Mouse (Mus musculus) liver, embryonic 11.5 days (tissue): ENCODE data around the gene Hydin. TPM values are rescaled to one million over a fixed set of nuclear protein-coding genes. Genes with fewer than 3 reads are reported as not detected.

Source experiments
- ATAC-seq: fragments of 200-750 bp; cut with Nextera tagmentation; replicated peaks from 2 replicates; pipeline ENCODE4 v1.8.0; 2017; ENCODE audit warnings: moderate number of reproducible peaks, mild to moderate bottlenecking, moderate TSS enrichment, moderate library complexity; ENCODE audit not compliant: low FRiP score
- DNase-seq: peaks from one replicate; pipeline ENCODE4 v3.0.0-alpha.2; 2017; ENCODE audit warnings: low spot score
- H3K27ac ChIP-seq: fragments of 300-500 bp; sonication (generic); 2 replicates; pipeline ENCODE4 v1.5.1; 2014; ENCODE audit warnings: mild to moderate bottlenecking, low read depth, low read length, control low read depth
- H3K27me3 ChIP-seq: fragments of 300-500 bp; sonication (generic); replicated peaks from 2 replicates; pipeline ENCODE4 v1.6.1; 2014; ENCODE audit warnings: low read length, mixed read lengths; ENCODE audit not compliant: control insufficient read depth, insufficient read depth
- H3K36me3 ChIP-seq: fragments of 300-500 bp; sonication (generic); 2 replicates; pipeline ENCODE4 v1.6.1; 2014; ENCODE audit warnings: mild to moderate bottlenecking, low read length, moderate library complexity, mixed read lengths; ENCODE audit not compliant: control insufficient read depth, insufficient read depth
- H3K4me1 ChIP-seq: fragments of 300-500 bp; sonication (generic); replicated peaks from 2 replicates; pipeline ENCODE4 v1.6.1; 2014; ENCODE audit warnings: low read length, mixed read lengths; ENCODE audit not compliant: control insufficient read depth, insufficient read depth
- H3K4me2 ChIP-seq: fragments of 300-500 bp; sonication (generic); 2 replicates; pipeline ENCODE4 v1.6.1; 2014; ENCODE audit warnings: mild to moderate bottlenecking, control low read depth, moderate library complexity
- H3K4me3 ChIP-seq: fragments of 300-500 bp; sonication (generic); 2 replicates; pipeline ENCODE4 v1.5.1; 2014; ENCODE audit warnings: low read depth, low read length, control low read depth
- H3K9ac ChIP-seq: fragments of 300-500 bp; sonication (generic); 2 replicates; pipeline ENCODE4 v1.6.1; 2014; ENCODE audit warnings: low read depth, low read length, control low read depth
- H3K9me3 ChIP-seq: fragments of 300-500 bp; sonication (generic); 2 replicates; pipeline ENCODE4 v1.6.1; 2016; ENCODE audit warnings: low read length, inconsistent platforms, mixed read lengths; ENCODE audit not compliant: control insufficient read depth
- WGBS: fragments of 180-500 bp; shearing (Covaris S2); extraction: QIAGEN DNeasy Blood & Tissue Kit; methylation state at CpG from one replicate; pipeline ENCODE4 v1.1.7; 2014; 5-methylcytosine and 5-hydroxymethylcytosine counted together
- polyA plus RNA-seq: library from polyadenylated mRNA; unstranded; fragments of >200 nt; fragmentation: Nextera tagmentation; extraction: Ambion mirVana; gene quantifications from 2 replicates; pipeline ENCODE4 v1.2.1, GENCODE M21; 2014

The Hydin gene
- polyA plus RNA-seq, 1 experiment from 2014 or later: 0.05 TPM

DNA sequence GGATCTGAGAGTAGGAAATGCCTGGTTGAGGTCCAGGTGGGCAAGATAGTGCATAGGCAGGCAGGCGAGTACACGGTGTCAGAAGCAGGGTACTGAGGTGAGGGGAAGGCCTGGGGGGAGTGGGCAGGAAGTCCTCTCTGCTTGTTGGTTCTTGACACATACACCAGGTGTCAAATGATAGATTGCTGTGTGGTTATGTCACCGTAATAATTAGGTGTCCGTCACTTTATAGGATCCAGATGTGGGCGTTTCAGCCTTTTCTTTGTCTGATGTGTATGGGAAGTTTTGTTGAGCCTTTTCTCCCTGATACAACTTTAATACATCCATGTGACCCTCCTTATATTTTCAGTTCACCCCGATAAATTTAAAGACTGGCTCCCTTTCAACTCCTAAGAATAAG lies 19.5 kb upstream of the Hydin start:
- Histone ChIP-seq H3K4me2 (no peak overlapping the region), H3K9ac (no peak overlapping the region), H3K36me3 (no peaks in the 10 kb centered on the region), H3K4me3 (no peak overlapping the region), H3K9me3 (no peaks in the 10 kb centered on the region), H3K27me3 (no peaks in the 10 kb centered on the region), H3K27ac (no peak overlapping the region), H3K4me1 (no peaks in the 10 kb centered on the region)
- 71% methylated on average over 6 of the region's 6 CpGs for WGBS
- no peak for ATAC-seq
- DNase-seq: no peak

DNA sequence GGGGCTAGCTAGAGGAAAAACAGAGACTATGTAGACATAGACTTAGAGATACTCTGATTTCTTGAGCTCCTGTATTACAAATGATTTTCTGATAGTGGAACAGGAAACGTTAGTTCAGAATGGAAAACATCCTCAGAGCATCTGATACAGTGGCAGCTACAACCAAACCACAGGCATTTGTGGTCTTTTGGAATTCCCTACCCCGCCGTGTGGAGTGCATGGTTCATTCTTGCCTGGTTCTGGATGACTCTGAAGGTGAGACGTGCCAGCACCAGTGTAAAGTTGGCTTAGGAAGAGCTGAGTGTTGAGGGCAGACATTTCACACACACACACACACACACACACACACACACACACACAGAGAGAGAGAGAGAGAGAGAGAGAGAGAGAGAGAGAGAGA lies 12.8 kb upstream of the Hydin start:
- Histone ChIP-seq H3K9me3 (no peaks in the 10 kb centered on the region), H3K36me3 (no peaks in the 10 kb centered on the region), H3K9ac (no peak overlapping the region), H3K4me2 (no peak overlapping the region), H3K4me3 (no peak overlapping the region), H3K4me1 (no peaks in the 10 kb centered on the region), H3K27me3 (no peaks in the 10 kb centered on the region), H3K27ac (no peak overlapping the region)
- no peak for DNase-seq
- WGBS: 48% methylated on average over 4 of the region's 4 CpGs
- ATAC-seq: no peak

DNA sequence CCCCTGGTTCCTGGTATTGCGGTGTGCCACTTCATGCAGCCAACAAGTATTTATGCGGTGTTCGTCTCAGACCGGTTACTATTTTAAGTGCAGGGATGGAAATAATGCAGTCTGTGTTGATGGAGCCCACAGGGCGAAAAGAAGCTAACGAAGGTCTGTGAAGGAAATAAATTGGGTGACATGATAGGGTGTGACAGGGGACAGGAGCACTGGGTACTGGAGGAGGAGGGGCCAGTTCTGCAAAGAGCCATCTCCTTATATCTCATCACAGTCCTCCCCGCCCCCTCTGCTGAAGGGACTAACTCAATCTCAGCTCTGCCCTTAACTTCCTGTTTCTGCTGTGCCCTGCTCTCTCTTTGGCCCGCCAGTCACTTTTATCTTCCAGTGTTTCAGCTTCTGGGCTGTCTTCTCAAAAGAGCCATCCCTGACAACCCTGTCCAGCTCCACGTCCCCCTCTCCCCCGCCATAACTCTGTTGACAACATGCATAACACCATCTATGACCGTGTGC lies 926 bp upstream of the Hydin start:
- H3K9me3 ChIP-seq: no peaks in the 10 kb centered on the region
- no peak overlapping the region for H3K9ac ChIP-seq
- 50% methylated on average over 11 of the region's 11 CpGs for WGBS
- H3K4me3 ChIP-seq: no peak overlapping the region
- H3K27me3 ChIP-seq: no peaks in the 10 kb centered on the region
- DNase-seq: no peak
- no peak overlapping the region for H3K4me2 ChIP-seq
- no peak overlapping the region for H3K27ac ChIP-seq
- no peaks in the 10 kb centered on the region for H3K4me1 ChIP-seq
- H3K36me3 ChIP-seq: no peaks in the 10 kb centered on the region
- peak; percentile 34; the same call in 1 of the 2 replicates for ATAC-seq

DNA sequence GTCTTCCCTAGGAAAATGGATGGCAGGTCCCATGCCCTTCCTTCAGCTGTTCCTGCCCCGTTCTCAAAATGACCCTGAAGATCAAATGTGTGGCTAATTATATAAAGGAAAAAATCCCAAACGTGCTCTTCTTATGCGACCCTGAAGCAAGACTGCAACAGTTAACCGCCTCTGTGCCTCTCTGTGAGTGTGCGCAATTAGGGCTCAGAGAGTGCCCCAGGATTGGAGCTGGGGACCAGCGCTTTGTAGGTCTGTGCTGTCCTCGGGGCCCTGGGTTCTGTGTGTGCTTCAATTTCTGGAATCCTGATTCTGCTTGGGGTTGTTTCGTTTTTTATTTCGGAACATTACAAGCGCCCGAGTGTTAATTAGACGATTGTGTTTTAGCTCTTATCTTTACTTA lies 491 bp downstream of the Hydin start:
- 16% methylated on average over 12 of the region's 12 CpGs for WGBS
- DNase-seq: no peak
- no peaks in the 10 kb centered on the region for H3K36me3 ChIP-seq
- no peaks in the 10 kb centered on the region for H3K27me3 ChIP-seq
- H3K9me3 ChIP-seq: no peaks in the 10 kb centered on the region
- H3K27ac ChIP-seq: no peak overlapping the region
- no peak overlapping the region for H3K9ac ChIP-seq
- no peaks in the 10 kb centered on the region for H3K4me1 ChIP-seq
- no peak for ATAC-seq
- H3K4me2 ChIP-seq: peak overlapping the region; percentile 63
- H3K4me3 ChIP-seq: peak overlapping the region; percentile 18; the same call in 1 of the 2 replicates

DNA sequence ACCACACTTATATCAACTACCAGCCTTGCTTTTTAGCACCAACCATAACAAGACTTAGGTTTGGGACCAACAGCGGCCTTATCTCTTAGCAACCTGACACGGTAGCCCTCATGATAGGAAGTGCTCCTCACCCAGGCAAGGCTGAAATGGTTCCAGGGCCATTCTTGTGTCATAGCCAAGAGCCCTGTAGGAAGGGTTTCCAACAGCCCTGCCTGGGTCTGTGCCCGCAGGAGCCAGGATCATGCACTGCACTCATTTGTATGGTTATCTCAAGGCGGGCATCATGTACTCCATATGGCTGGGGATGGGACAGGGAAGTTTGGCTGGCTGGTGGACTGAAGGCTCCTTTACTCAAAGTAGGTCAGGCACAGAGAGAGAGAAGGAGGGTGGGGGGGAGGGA lies 3.9 kb downstream of the Hydin start:
- Histone ChIP-seq H3K4me3 (no peak overlapping the region), H3K9ac (no peak overlapping the region), H3K27ac (no peak overlapping the region), H3K4me1 (no peaks in the 10 kb centered on the region), H3K27me3 (no peaks in the 10 kb centered on the region), H3K4me2 (no peak overlapping the region), H3K9me3 (no peaks in the 10 kb centered on the region), H3K36me3 (no peaks in the 10 kb centered on the region)
- ATAC-seq: no peak
- DNase-seq: no peak
- 76% methylated on average over 4 of the region's 4 CpGs for WGBS

DNA sequence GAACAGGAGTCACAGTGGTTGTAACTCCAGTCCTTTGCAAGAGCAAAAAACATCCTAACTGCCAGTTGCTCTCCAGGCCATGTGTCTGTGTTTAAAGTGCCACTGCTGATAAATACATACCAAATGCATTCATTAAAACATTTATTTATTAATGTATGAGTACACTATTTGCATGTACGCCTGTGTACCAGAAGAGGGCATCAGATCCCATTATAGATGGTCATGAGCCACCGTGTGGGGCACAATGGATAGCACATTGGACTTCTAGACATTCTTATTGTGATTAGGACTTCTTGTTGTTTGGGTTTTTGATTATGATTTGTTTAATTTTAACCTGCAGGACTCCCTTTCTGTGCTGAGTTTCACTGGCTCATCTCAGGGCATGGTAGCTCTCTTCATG lies 6.6 kb downstream of the Hydin start:
- Histone ChIP-seq H3K27ac (no peak overlapping the region), H3K4me2 (no peak overlapping the region), H3K9ac (no peak overlapping the region), H3K36me3 (no peaks in the 10 kb centered on the region), H3K9me3 (0 out of 2 replicates have a peak, but pooled peaks cover 2% of the 10 kb centered on the region), H3K4me3 (no peak overlapping the region), H3K4me1 (no peaks in the 10 kb centered on the region), H3K27me3 (no peaks in the 10 kb centered on the region)
- 59% methylated on average over 2 of the region's 2 CpGs for WGBS
- DNase-seq: no peak
- no peak for ATAC-seq

DNA sequence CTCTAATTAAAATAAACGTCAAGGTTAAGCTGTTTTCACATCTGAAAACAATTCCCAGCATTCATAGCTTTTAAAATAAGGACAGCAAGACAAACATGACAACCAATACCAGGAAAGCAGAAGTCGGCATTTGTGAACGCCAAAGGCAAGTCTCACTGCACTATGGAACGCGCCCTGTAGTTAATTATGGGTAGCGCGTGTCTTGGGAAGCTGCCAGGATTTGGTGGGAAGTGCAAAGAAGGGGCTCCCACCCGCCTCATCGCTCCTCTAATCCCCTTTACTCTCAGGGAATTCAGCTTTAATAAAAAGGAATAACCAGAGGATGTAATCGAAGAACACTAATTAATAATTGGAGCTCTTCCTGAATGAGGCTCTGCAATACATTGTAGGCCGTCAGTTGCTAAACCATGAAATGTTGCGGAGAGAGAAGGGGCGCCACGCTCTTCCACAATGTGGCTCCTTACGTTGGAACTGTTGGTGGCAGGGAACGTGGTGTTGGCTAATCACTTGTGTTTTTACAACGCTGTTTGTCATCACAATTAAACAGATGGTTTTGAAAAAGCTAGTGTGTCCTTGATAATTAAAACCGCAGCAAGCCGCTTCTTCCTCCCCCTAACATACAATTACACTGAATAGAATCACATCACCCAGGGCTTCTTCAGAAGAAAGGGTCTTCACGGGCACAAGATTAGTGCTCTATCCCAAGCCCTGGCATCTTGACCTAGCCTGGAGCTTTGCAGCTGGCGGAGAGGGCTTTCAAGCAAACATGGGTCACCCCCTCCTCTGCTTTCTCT lies 8.9 kb downstream of the Hydin start:
- H3K27me3 ChIP-seq: no peaks in the 10 kb centered on the region
- no peaks in the 10 kb centered on the region for H3K36me3 ChIP-seq
- no peaks in the 10 kb centered on the region for H3K4me1 ChIP-seq
- H3K27ac ChIP-seq: no peak overlapping the region
- H3K4me3 ChIP-seq: no peak overlapping the region
- DNase-seq: no peak
- H3K4me2 ChIP-seq: no peak overlapping the region
- no peak for ATAC-seq
- no peak overlapping the region for H3K9ac ChIP-seq
- H3K9me3 ChIP-seq: 0 out of 2 replicates have a peak, but pooled peaks cover 2% of the 10 kb centered on the region
- WGBS: 85% methylated on average over 21 of the region's 21 CpGs

DNA sequence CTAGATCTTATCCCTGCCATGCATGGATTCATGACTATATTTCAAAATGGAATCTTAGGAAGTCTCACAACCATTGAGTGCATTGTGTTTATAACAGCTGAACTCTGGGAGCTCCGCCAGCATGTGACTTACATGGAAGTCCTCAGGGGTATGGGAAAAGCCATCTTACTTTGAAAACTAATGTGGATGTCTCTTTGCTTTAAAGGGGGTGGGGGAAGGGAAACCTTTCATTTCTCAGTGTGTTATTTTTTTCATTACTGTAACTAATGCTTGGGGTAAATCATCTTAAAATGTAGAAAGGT lies 9.4 kb downstream of the Hydin start:
- no peaks in the 10 kb centered on the region for H3K36me3 ChIP-seq
- DNase-seq (no peak), ATAC-seq (no peak)
- no peak overlapping the region for H3K4me3 ChIP-seq
- no peaks in the 10 kb centered on the region for H3K4me1 ChIP-seq
- H3K9me3 ChIP-seq: 0 out of 2 replicates have a peak, but pooled peaks cover 2% of the 10 kb centered on the region
- H3K9ac ChIP-seq: no peak overlapping the region
- 94% methylated on average over 1 of the region's 1 CpGs for WGBS
- no peak overlapping the region for H3K4me2 ChIP-seq
- no peak overlapping the region for H3K27ac ChIP-seq
- no peaks in the 10 kb centered on the region for H3K27me3 ChIP-seq

DNA sequence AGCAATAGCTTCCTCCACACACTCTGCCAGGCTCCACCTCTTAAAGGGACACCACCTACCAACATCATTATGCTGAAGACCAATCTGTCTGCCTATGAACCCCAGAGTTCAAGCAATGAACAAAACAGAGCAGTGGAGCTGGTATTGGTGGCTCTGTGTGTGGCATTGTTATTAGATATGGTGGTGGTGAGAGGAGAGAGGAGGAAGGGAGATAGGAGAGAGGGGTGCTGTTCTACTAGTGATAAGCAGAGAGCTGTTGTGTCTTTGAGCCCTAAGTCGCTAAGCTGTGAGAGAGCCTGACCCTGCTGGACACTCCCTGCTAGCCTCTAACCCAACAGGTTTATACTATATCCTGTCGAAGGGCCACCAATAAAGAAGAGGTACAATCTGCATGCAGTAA lies 45.9 kb downstream of the Hydin start:
- H3K27me3 ChIP-seq: no peaks in the 10 kb centered on the region
- no peaks in the 10 kb centered on the region for H3K36me3 ChIP-seq
- H3K27ac ChIP-seq: no peak overlapping the region
- H3K4me3 ChIP-seq: no peak overlapping the region
- ATAC-seq: peak; percentile 87
- 0 out of 2 replicates have a peak overlapping the region, but pooled peaks have one; percentile 26 for H3K4me2 ChIP-seq
- no peaks in the 10 kb centered on the region for H3K9me3 ChIP-seq
- no peak for DNase-seq
- WGBS: 38% methylated on average over 2 of the region's 2 CpGs
- H3K4me1 ChIP-seq: no peaks in the 10 kb centered on the region
- no peak overlapping the region for H3K9ac ChIP-seq
